Mouse (Mus musculus): ENCODE measurements around the gene Xbp1.

DNA sequence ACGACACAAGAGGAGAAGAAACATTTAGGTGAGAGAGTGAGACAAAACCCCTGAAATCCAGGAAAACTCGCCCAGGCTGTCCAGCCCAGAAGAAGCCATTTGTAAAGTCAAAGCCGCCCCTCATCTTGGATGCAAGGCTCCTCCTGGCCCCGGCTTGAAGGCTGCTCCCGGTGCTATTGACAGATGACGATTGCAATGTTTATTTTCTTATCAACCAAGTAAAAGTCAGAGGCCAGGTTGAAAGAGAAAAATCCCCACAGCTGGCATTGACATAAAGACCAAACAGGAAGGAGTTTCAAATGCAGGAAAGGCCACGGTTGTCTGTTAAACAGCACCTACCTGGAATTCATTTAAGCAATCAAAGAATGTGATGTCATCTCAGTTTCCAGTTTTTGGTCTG, 28.5 kb upstream of the Xbp1 start:
- TF ChIP-seq CTCF (IDR thresholded peaks at IDR 0.05; ENCODE audit: control insufficient read depth, insufficient read depth, insufficient read length) (no peak), MYOG (IDR thresholded peaks at IDR 0.05; ENCODE audit: control insufficient read depth, extremely low read depth, insufficient read length) (no peak), CEBPB (IDR thresholded peaks at IDR 0.05; ENCODE audit: low read depth) (no peak), USF1 (IDR thresholded peaks at IDR 0.05; ENCODE audit: low read depth) (no peak), MAX (IDR thresholded peaks at IDR 0.05) (no peak), FOSL1 (IDR thresholded peaks at IDR 0.05; ENCODE audit: insufficient read depth, low read length, poor library complexity, severe bottlenecking) (no peak)
